Mouse (Mus musculus) liver, adult 2 months (tissue): ENCODE measurements around the gene Tbc1d19. TPM values are rescaled to one million over a fixed set of nuclear protein-coding genes. Genes with fewer than 3 reads are reported as not detected.

Experiments used
- DNase-seq: peaks from one replicate; pipeline ENCODE4 v3.0.0-alpha.2; 2011; ENCODE audit warnings: low read depth, low spot score; ENCODE audit errors: extremely low read depth
- H3K27ac ChIP-seq: fragments of 200-500 bp; replicated peaks from 2 replicates; pipeline ENCODE4 v1.5.1; 2012; ENCODE audit warnings: low read depth, mild to moderate bottlenecking, control low read depth, inconsistent platforms, low read length; ENCODE audit not compliant: insufficient read depth
- H3K27me3 ChIP-seq: fragments of 200-500 bp; 2 replicates; pipeline ENCODE4 v1.6.1; 2012; ENCODE audit warnings: mild to moderate bottlenecking, moderate library complexity, low read length, inconsistent platforms; ENCODE audit not compliant: control insufficient read depth, insufficient read depth
- H3K36me3 ChIP-seq: fragments of 200-500 bp; 2 replicates; pipeline ENCODE4 v1.6.1; 2012; ENCODE audit warnings: low read length, inconsistent platforms; ENCODE audit not compliant: control insufficient read depth, insufficient read depth
- H3K4me1 ChIP-seq: fragments of 200-500 bp; 2 replicates; pipeline ENCODE4 v1.6.1; 2011; ENCODE audit warnings: low read length; ENCODE audit not compliant: control insufficient read depth, insufficient read depth
- H3K4me3 ChIP-seq: fragments of 200-500 bp; 2 replicates; pipeline ENCODE4 v1.5.1; 2011; ENCODE audit warnings: low read depth, mild to moderate bottlenecking, control low read depth, low read length, moderate library complexity; ENCODE audit not compliant: insufficient read depth
- H3K79me2 ChIP-seq: fragments of 200-500 bp; 2 replicates; pipeline ENCODE4 v1.6.1; 2012; ENCODE audit warnings: inconsistent platforms, mild to moderate bottlenecking, low read length, moderate library complexity; ENCODE audit not compliant: control insufficient read depth, insufficient read depth
- H3K9ac ChIP-seq: fragments of 200-500 bp; 2 replicates; pipeline ENCODE4 v1.6.1; 2012; ENCODE audit warnings: low read depth, mild to moderate bottlenecking, control low read depth, inconsistent platforms, low read length
- CTCF ChIP-seq: fragments of 200-500 bp; IDR thresholded peaks from 2 replicates; pipeline ENCODE4 v1.5.1; 2011; ENCODE audit warnings: low read depth, low read length, control low read depth
- POLR2A ChIP-seq: fragments of 200-500 bp; IDR thresholded peaks from 2 replicates; pipeline ENCODE4 v1.6.1; 2011; ENCODE audit warnings: low read length, control low read depth; ENCODE audit not compliant: insufficient read depth; ENCODE audit errors: extremely low read depth
- WGBS: fragments of 180-500 bp; shearing (Covaris S2); methylation state at CpG from one replicate; pipeline ENCODE4 v1.1.7; 2018; 5-methylcytosine and 5-hydroxymethylcytosine counted together
- polyA plus RNA-seq: library from polyadenylated mRNA; depleted of rRNA; stranded (reverse); fragments of >200 nt; gene quantifications from 2 replicates; pipeline ENCODE4 v1.2.3, GENCODE M21; 2012
- total RNA-seq: library from RNA; depleted of rRNA; stranded (reverse); fragments of >200 nt; gene quantifications from 2 replicates; pipeline ENCODE4 v1.2.3, GENCODE M21; 2014

Tbc1d19 gene
- total and polyA plus RNA-seq, 2 experiments, result 1.2 to 6.9 TPM

GRCm38 (mm10) chr5:53939026-53939425 is 129.6 kb downstream of the Tbc1d19 start:
- no peak overlapping the region for H3K4me3 ChIP-seq
- no peak overlapping the region for H3K27ac ChIP-seq
- no peaks in the 10 kb centered on the region for H3K27me3 ChIP-seq
- 74% methylated on average over 7 of the region's 7 CpGs for WGBS
- H3K36me3 ChIP-seq, result no peaks in the 10 kb centered on the region
- no peaks in the 10 kb centered on the region for H3K79me2 ChIP-seq
- peaks cover 3% of the 10 kb centered on the region; the same call in 1 of the 2 replicates for H3K4me1 ChIP-seq
- H3K9ac ChIP-seq, result no peak overlapping the region
- DNase-seq, result no peak
- TF ChIP-seq POLR2A (no peak), CTCF (no peak)

- TF ChIP-seq POLR2A, result no peak
- Histone ChIP-seq H3K27ac (no peak overlapping the region), H3K9ac (no peak overlapping the region), H3K4me3 (no peak overlapping the region), H3K36me3 (no peaks in the 10 kb centered on the region), H3K27me3 (no peaks in the 10 kb centered on the region), H3K4me1 (peaks cover 3% of the 10 kb centered on the region; the same call in 1 of the 2 replicates), H3K79me2 (no peaks in the 10 kb centered on the region)
- no peak for DNase-seq
- 80% methylated on average over 11 of the region's 11 CpGs for WGBS
Observed at GRCm38 (mm10) chr5:53941322-53942024, 132.1 kb downstream of the Tbc1d19 start.

GRCm38 (mm10) chr5:53942332-53942731 is 132.9 kb downstream of the Tbc1d19 start:
- TF ChIP-seq CTCF (no peak), POLR2A (no peak)
- peaks cover 2% of the 10 kb centered on the region; the same call in 1 of the 2 replicates for H3K4me1 ChIP-seq
- no peaks in the 10 kb centered on the region for H3K36me3 ChIP-seq
- no peak for DNase-seq
- no peak overlapping the region for H3K27ac ChIP-seq
- no peak overlapping the region for H3K9ac ChIP-seq
- H3K79me2 ChIP-seq, result no peaks in the 10 kb centered on the region
- no peak overlapping the region for H3K4me3 ChIP-seq
- 89% methylated on average over 4 of the region's 4 CpGs for WGBS
- no peaks in the 10 kb centered on the region for H3K27me3 ChIP-seq

- 63% methylated on average over 11 of the region's 11 CpGs for WGBS
- no peaks in the 10 kb centered on the region for H3K4me1 ChIP-seq
- no peak overlapping the region for H3K27ac ChIP-seq
- no peaks in the 10 kb centered on the region for H3K27me3 ChIP-seq
- no peaks in the 10 kb centered on the region for H3K36me3 ChIP-seq
- H3K79me2 ChIP-seq, result no peaks in the 10 kb centered on the region
- TF ChIP-seq POLR2A (no peak), CTCF (no peak)
- no peak for DNase-seq
- no peak overlapping the region for H3K9ac ChIP-seq
- no peak overlapping the region for H3K4me3 ChIP-seq
Observed at GRCm38 (mm10) chr5:53943321-53943857, 134.0 kb downstream of the Tbc1d19 start.

- no peak overlapping the region for H3K27ac ChIP-seq
- no peak overlapping the region for H3K9ac ChIP-seq
- WGBS, result 96% methylated on average over 8 of the region's 8 CpGs
- TF ChIP-seq CTCF, result no peak
- TF ChIP-seq POLR2A, result no peak
- DNase-seq, result no peak
- 0 out of 2 replicates have a peak, but pooled peaks cover 2% of the 10 kb centered on the region for H3K4me1 ChIP-seq
- no peaks in the 10 kb centered on the region for H3K79me2 ChIP-seq
- H3K4me3 ChIP-seq, result no peak overlapping the region
- no peaks in the 10 kb centered on the region for H3K36me3 ChIP-seq
- H3K27me3 ChIP-seq, result no peaks in the 10 kb centered on the region
Observed at GRCm38 (mm10) chr5:53946747-53947146, 137.3 kb downstream of the Tbc1d19 start.
